Comparison of ENCODE assay signal across 8 mouse cellular contexts in the genomic region with DNA sequence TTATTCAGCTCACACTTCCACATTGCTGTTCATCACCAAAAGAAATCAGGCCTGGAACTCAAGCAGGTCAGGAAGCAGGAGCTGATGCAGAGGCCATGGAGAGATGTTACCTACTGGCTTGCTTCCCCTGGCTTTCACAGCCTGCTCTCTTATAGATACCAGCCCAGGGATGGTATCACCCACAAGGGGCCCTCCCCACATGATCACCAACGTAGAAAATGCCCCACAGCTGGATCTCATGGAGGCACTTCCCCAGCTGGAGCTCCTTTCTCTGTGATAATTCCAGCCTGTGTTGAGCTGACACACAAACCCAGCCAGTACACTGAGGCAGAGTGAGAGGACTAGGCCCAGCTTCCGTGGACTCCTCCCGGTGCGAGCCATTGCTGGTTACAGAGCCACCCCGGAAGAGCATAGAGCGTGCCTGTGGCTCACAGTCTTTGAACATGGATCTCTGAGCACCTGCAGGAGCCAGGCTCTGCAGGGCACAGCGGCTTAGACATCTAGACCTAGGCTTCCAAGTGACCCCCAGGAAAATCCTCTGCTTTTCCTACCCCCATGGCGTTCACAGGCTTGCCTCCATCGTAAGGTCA. TPM values are rescaled to one million over a fixed set of nuclear protein-coding genes. Genes with fewer than 3 reads are reported as not detected.
DNase-seq lines count a peak whose midpoint lies in the region; ATAC-seq lines count a peak whose summit lies in the region.
"Had no signal": no experiment of that assay in that cellular context is flagged by ENCODE, and none has a peak within 500 bp of the region (broad histone marks: within the 10 kb centered on the region; RNA-seq: fewer than 3 reads in every experiment).

No protein-coding gene starts in this region.

- H3K27ac ChIP-seq in kidney, embryonic 14.5 days (ENCODE audit: low read depth, low read length): peak overlapping the region; percentile 39; the same call in 1 of the 2 replicates
- 0 out of 2 replicates have a peak overlapping the region, but pooled peaks have one; percentile 51 for H3K27ac ChIP-seq in embryonic facial prominence, embryonic 15.5 days (replicated peaks)

- no peaks in the 10 kb centered on the region for H3K36me3 ChIP-seq in kidney, embryonic 14.5 days (ENCODE audit: control insufficient read depth, insufficient read depth, low read length)
- H3K36me3 ChIP-seq in embryonic facial prominence, embryonic 15.5 days: no peaks in the 10 kb centered on the region
- peaks cover 8% of the 10 kb centered on the region for H3K36me3 ChIP-seq in megakaryocyte, embryonic 14.5 days (replicated peaks; ENCODE audit: low read length)

- 87% methylated on average over 9 of the region's 9 CpGs for WGBS in kidney, embryonic 14.5 days
- WGBS in embryonic facial prominence, embryonic 15.5 days: 75% methylated on average over 9 of the region's 9 CpGs

- H3K4me2 ChIP-seq in kidney, embryonic 14.5 days (replicated peaks; ENCODE audit: low read depth, low read length): no peak overlapping the region
- no peak overlapping the region for H3K4me2 ChIP-seq in embryonic facial prominence, embryonic 15.5 days (replicated peaks)

- no peaks in the 10 kb centered on the region; the same call in 1 of the 2 replicates for H3K27me3 ChIP-seq in kidney, embryonic 14.5 days (ENCODE audit: control insufficient read depth, insufficient read depth, low read length)
- no peaks in the 10 kb centered on the region for H3K27me3 ChIP-seq in embryonic facial prominence, embryonic 15.5 days
- H3K27me3 ChIP-seq in megakaryocyte, embryonic 14.5 days (replicated peaks): peaks cover 26% of the 10 kb centered on the region

- H3K9me3 ChIP-seq in kidney, embryonic 14.5 days (ENCODE audit: control insufficient read depth, low read length): no peaks in the 10 kb centered on the region
- no peaks in the 10 kb centered on the region for H3K9me3 ChIP-seq in embryonic facial prominence, embryonic 15.5 days (replicated peaks)
- H3K9me3 ChIP-seq in megakaryocyte, embryonic 14.5 days: no peaks in the 10 kb centered on the region

- no peak overlapping the region for H3K4me3 ChIP-seq in kidney, embryonic 14.5 days (ENCODE audit: low read length)
- no peak overlapping the region for H3K4me3 ChIP-seq in embryonic facial prominence, embryonic 15.5 days (replicated peaks)
- H3K4me3 ChIP-seq in megakaryocyte, embryonic 14.5 days (replicated peaks): peak overlapping the region; percentile 84
- H3K4me3 ChIP-seq: erythroblast, embryonic 14.5 days had no signal

- ATAC-seq in kidney, embryonic 14.5 days (ENCODE audit: low FRiP score, low TSS enrichment): no peak
- ATAC-seq in embryonic facial prominence, embryonic 15.5 days (ENCODE audit: insufficient number of reproducible peaks, low FRiP score, low TSS enrichment, low read depth): no peak

- no peak for DNase-seq in kidney, postnatal 36 days
- peak; percentile 16 for DNase-seq in T-cell, adult 2 months (ENCODE audit: low spot score)
- no peak for DNase-seq in embryo, embryonic 10 days (ENCODE audit: low spot score)
- no peak for DNase-seq in retina, embryonic 14.5 days (ENCODE audit: low spot score)

- H3K4me1 ChIP-seq in kidney, embryonic 14.5 days (ENCODE audit: control insufficient read depth, insufficient read depth, low read length): no peaks in the 10 kb centered on the region
- H3K4me1 ChIP-seq in embryonic facial prominence, embryonic 15.5 days: no peaks in the 10 kb centered on the region
- peaks cover 69% of the 10 kb centered on the region for H3K4me1 ChIP-seq in megakaryocyte, embryonic 14.5 days

- no peak overlapping the region for H3K9ac ChIP-seq in kidney, embryonic 14.5 days (ENCODE audit: low read depth, low read length)
- no peak overlapping the region for H3K9ac ChIP-seq in embryonic facial prominence, embryonic 15.5 days

RNA-seq across cellular contexts. Expression of a gene that starts 49.7 kb away (rescaled TPM):
- polyA plus RNA-seq in kidney, embryonic 14.5 days (2014; fragmentation: Nextera tagmentation; extraction: Ambion mirVana): 16.8 and 17.3 TPM in 2 replicates
- polyA plus RNA-seq in embryonic facial prominence, embryonic 15.5 days (2015; fragmentation: Nextera tagmentation; extraction: Ambion mirVana): 33.6 and 35.5 TPM in 2 replicates
- 8.7 and 12.8 TPM in 2 replicates for polyA plus RNA-seq in megakaryocyte, embryonic 14.5 days (2012; ENCODE audit: insufficient read depth, low replicate concordance)
